Mouse (Mus musculus): ENCODE data around the gene Glo1.

- no peak for TF ChIP-seq CTCF (IDR thresholded peaks at IDR 0.05; ENCODE audit: low read depth, low read length)
- TF ChIP-seq POLR2A (IDR thresholded peaks at IDR 0.05; ENCODE audit: borderline replicate concordance, low read depth, low read length): no peak
Observed at GRCm38 (mm10) chr17:30597786-30598185, 28.9 kb downstream of the Glo1 start.
